Mouse (Mus musculus): ENCODE measurements around the gene Olfr429.
"Not testable (repeated sequence)": the region's sequence is repeated elsewhere in the genome, so short reads cannot be mapped to it uniquely, and the experiment has no call there.

Olfr429 gene

DNA sequence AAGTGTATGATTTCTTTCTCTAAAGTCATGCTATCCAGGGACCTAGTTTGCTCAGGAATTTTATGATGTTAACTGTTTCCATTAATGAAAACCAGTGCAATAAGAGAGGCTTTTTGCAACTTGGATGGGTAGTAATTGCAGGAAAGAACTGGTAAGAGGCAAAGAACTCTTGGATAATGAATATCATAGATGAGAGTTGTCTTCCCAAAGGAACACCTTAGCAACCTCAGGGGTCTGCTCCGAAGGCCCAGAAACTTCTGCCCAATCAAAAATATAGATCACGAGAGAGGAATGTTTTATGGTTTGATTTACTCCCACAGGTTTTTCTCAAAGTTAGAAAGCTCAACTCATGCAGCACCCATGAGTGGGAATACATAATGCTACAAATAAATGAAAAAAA is at the start of gene Olfr429:
TSS of gene Olfr429 (plus strand) at position 301 of the 400 bp plus-strand sequence.
- no peak for DNase-seq (ENCODE audit: low spot score)

DNA sequence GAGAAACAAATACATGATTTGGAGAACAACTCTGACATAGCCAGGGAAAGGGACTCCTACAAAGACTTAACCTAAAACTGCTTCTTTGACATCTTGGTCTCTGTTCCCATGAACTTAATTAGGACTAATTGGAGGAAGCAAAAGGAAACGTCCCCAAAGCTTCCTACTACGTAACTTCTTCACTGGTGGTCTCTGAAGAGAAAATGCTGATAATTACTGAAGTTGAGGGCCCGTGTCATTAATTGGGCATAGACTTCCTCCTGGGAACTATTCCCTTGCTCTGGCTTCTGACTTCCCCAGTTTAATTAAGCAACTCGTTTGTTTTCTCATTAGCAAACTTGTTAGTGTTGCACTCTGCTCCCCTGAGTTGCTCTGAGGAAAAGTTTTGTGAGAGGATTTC is 48.3 kb upstream of the Olfr429 start:
- DNase-seq (ENCODE audit: low spot score), result no peak

DNA sequence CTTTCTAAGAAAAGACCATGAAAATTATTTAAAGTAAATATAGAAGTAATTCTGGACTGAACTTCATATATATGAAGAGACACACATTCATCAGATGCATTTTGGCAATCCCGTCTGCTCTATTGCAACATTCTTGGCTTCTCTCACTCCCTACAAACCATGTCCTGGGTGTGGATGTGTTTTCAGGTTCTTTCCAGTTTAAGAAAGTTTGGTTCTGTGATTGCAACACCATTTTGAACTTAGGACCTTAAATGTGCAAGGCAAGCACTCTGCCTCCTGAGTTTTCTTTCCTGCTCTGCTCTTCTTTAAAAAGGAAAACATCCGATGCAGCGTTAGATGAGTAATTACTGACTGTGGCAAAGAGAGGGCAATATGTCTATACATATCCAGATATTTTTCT is 45.7 kb upstream of the Olfr429 start:
- DNase-seq (ENCODE audit: low spot score), result no peak

DNA sequence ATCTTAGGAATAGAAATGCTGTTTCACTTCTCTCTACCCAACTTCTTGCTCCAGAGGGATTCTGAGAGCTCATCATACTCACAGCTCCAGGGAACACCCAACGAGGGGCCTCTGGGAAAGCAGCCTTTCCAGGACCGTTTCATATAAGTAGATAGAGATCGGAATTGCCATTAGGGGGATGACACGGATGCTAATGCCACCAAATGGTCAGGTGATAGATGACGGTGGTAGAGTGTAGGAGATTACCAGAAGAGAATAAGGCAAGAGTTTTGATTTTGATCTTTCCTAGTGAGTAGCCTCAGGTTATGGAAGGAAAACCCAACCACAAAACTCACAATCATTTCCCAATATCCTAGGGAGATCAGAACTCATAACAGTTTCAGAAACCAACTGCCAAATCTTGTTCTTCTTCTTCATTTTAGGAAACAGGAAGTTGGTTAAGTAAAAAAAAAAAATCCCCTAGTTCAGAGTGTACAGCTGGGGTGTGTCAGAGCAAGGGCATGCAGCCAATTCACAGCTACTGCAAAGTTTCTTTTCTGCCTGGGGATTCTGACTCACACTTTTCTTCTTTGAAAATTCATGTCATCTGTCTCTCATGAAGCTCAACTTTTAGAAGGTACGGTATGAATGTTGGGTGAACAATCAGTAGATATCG is 43.5 kb upstream of the Olfr429 start, which contains the start of gene Olfr433:
TSS of gene Olfr433 (plus strand) at position 183 of the 655 bp plus-strand sequence.
- DNase-seq (ENCODE audit: low spot score), result no peak

DNA sequence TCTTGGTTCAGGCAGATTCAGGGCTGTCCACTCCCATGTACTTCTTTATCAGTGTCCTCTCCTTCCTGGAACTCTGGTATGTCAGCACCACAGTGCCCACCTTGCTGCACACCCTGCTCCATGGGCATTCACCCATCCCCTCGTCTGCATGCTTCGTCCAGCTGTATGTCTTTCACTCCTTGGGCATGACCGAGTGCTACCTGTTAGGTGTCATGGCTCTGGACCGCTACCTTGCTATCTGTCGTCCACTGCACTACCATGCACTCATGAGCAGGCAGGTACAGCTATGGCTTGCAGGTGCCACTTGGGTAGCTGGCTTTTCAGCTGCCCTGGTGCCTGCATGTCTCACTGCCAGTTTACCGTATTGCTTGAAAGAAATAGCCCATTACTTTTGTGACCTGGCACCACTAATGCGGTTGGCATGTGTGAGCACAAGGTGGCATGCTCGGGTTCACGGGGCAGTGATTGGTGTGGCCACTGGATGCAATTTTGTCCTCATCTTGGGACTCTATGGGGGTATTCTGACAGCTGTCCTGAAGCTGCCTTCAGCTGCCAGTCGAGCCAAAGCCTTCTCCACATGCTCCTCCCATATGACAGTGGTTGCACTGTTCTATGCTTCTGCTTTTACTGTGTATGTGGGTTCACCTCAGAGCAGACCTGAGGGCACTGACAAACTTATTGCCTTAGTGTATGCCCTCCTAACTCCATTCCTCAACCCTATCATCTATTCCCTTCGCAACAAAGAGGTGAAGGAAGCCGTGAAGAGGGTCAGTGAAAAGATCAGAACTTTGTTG is 41.8 kb upstream of the Olfr429 start:
- DNase-seq (ENCODE audit: low spot score), result not testable (repeated sequence)

DNA sequence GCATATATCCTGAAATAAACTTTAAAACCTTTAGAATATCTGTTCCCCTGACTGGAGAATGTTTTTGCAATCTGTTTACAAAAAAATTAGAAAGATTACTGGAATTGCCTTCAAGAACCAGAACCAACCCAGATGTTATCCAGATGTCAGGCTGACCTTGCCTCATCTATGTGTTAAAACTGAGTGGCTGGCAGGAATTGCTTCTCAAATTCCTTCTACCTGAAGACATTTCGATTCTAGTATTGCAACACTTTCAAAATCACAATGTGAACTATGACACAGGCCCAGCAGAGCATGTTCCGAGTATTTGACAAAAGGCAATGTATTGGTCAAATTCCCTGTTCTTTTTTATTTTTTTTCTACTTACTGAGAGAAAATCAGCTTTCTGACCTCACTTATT is 39.7 kb upstream of the Olfr429 start:
- DNase-seq (ENCODE audit: low spot score), result no peak

DNA sequence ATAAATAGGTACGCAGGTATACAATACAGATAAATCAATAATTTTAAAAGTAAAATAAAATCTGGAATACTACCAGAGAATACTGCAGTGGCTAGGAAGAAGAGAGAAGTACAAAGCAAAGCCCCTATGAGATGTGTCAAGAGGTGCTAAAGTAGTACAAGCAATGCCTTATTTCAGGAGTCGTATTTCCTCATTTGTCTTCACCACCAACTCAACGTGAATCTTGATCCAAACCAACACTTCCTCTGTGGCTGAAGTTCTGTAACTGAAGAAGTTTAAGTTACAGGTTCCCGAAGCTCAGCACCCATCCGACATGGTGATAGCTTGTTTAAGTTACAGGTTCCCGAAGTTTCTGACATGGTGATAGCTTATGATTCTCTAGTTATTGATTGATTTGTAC is 35.9 kb upstream of the Olfr429 start:
- DNase-seq (ENCODE audit: low spot score), result not testable (repeated sequence)

DNA sequence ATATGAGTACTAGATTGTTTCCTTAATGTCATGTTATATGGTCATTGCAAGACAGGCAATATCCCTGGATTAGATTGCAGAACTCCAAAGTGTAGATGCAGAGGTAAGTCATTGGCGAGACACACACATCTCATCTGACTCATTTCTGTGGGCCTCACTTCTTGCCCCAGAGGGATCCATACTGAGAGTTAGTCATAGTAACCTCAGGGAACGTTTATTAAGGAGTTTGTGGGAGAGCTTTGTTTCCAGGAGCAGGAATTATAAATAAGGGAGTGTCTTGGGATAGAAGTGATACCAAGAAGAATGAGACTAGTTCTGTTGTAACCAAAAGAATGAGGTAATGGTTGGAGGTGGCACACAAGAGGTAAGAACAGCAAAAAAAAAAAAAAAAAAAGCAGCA is 35.2 kb upstream of the Olfr429 start, which contains the start of gene Olfr432:
TSS of gene Olfr432 (plus strand) at position 313 of the 400 bp plus-strand sequence.
- DNase-seq (ENCODE audit: low spot score), result no peak

DNA sequence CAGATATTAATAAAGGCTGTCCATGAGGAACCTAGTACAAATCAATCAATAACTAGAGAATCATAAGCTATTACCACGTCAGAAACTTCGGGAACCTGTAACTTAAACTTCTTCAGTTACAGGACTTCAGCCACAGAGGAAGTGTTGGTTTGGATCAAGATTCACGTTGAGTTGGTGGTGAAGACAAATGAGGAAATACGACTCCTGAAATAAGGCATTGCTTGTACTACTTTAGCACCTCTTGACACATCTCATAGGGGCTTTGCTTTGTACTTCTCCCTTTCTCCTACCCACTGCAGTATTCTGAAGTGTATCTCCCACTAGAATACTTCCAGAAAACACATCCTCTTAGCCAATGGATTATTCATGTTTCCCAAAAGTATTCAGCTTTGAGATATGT is 34.8 kb upstream of the Olfr429 start:
- DNase-seq (ENCODE audit: low spot score), result not testable (repeated sequence)

DNA sequence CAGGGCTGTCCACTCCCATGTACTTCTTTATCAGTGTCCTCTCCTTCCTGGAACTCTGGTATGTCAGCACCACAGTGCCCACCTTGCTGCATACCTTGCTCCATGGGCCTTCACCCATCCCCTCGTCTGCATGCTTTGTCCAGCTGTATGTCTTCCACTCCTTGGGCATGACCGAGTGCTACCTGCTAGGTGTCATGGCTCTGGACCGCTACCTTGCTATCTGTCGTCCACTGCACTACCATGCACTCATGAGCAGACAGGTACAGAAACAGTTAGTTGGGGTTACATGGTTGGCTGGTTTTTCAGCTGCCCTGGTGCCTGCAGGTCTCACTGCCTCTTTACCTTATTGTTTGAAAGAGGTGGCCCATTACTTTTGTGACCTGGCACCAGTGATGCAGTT is 33.6 kb upstream of the Olfr429 start:
- no peak for DNase-seq (ENCODE audit: low spot score)

DNA sequence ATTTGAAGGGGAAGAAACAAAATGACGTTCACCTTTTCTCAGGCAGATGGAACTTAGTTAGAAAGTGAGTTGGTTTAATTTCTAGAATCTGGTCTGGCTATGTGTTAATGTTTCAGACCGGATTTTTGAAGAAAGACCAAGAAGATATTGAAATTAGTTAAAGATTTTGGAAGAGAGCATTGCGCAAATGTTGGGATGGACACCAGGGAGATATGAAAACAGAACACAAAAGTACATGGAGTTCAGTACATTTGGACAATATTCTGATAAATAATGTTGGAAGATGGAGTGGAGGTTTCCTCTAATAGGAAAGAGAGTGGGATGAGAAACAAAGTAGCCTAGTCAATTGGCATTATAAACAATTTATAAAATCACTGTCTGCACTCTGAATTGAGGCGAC is 32.6 kb upstream of the Olfr429 start:
- no peak for DNase-seq (ENCODE audit: low spot score)

DNA sequence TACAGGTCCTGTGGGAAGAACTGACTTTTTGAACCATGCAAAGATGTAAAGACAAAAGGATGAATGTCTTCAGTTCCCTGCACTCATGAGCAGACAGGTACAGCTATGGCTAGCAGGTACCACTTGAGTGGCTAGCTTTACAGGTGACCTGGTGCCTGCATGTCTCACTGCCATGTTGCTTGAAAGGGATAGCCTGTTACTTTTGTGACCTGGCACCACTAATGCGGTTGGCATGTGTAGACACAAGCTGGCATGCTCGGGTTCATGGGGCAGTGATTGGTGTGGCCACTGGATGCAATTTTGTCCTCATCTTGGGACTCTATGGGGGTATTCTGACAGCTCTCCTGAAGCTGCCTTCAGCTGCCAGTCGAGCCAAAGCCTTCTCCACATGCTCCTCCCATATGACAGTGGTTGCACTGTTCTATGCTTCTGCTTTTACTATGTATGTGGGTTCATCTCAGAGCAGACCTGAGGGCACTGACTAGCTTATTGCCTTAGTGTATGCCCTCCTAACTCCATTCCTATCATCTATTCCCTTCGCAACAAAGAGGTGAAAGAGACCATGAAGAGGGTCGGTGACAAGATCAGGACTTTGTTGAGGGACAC is 32.1 kb upstream of the Olfr429 start:
- no peak for DNase-seq (ENCODE audit: low spot score)

DNA sequence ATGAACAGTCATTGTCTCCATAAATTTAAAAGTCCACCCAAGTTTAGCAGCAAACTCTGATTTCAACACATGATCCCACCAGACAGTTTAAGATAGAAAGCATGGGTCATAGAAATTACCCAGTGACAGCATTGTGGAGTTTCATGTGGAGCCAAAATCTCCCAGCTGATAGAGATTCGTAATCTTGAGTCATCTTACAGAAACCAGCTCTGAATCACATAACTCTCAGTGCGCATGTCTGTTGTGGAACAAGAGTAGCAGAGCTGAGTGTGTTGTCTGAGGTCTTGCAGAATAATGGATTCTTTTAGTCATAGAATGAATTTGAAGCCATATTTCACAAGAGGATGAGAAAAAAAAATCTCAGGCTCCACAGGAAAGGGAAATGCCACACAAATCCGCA is 31.1 kb upstream of the Olfr429 start:
- no peak for DNase-seq (ENCODE audit: low spot score)

DNA sequence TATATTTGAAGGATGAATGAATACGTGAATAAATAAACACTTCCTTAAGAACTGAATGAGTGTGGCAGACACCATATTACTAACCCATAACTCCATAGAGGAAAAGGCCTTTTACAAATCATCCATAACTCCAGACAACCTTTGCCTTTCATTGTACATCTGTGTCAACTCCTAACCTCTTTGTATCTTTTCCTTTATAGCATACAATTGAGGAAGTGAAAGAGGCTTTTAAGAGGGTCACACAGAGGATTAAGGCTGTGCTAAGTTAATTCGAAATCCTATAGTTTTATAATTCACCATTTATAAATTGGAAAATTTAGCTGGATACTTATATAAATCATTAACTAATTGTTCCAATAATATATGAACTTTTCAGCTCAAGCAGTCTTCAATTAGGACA is 28.9 kb upstream of the Olfr429 start:
- DNase-seq (ENCODE audit: low spot score), result no peak

DNA sequence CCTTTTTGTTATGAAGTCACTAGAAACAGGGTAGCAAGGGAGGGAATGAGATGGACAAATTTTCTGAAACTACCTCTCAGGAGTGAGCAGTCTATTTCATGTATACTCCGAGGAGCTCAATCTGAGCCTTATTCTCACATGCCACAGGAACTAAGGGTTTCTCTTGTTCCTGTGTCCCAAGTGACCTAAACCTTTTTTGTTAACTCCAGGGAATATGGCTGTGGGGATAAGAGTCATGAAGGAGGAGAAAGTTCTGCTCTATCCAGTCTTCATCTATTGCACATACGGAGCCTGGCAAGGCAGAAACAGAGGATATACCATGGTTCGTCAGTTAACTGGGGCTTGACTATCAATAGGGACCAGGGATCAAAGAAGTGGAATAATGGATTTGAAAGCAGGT is 17.8 kb upstream of the Olfr429 start, which contains the start of gene Olfr430:
TSS of gene Olfr430 (plus strand) at position 301 of the 400 bp plus-strand sequence.
- DNase-seq (ENCODE audit: low spot score), result no peak

DNA sequence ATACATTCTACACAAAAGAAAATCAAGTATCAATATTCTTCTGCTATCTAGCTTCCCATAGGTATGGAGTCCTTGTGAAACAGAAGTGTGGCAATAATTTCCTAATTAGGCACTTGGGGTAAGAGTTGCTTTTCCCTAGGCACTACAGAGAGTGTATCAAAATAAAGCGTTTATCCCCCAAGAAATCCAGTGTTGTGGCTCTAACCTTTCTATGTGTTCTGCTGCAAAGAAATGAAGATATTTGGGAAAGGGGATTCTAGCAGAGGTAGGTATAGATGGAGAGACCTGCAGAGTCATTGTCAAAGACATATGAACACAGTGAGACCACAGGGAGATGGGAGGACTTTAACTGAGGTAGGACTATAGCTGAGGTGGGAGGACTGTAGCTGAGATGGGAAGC is 12.5 kb downstream of the Olfr429 start, which contains the start of gene Olfr427:
TSS of gene Olfr427 (plus strand) at position 301 of the 400 bp plus-strand sequence.
- DNase-seq (ENCODE audit: low spot score), result no peak

DNA sequence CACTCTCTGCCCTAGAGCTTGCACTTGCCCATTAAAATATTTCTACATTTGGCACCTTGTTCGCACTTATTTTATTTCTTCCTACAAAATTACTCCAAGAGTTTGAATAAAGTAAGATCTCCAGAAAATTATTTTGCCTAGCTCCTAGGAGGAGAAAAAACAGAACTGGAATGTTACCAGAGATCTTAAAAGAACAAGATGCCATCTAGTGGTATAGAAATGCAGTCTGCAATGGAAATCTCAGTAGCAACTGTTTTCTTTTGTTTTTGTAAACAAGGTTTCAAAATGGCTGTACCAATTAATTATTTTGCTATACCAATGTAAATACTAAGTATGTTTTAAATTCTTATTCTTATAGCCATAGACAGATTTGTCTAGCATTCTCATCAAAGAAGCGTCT is 19.6 kb downstream of the Olfr429 start:
- DNase-seq (ENCODE audit: low spot score), result peak; percentile 29

DNA sequence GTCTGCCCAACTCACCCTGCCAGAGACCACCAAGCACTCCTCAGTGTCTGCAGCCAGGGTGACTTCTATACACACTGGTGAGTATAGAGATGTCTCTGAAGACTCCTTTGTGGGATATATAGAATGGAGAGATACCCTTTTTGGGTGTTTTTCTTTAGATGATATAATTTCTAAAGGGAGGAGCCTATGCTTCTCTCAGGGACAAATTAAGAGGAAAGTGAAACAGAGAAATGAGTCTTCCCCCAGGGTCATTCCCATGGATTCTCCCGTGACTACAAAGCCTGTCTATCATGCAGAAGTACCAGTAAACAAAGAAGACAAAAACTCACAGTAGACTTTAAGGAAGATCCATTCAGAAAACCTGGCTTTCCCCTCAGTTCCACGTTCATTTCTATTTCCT is 36.9 kb downstream of the Olfr429 start, which contains the start of gene Olfr231:
TSS of gene Olfr231 (minus strand) at position 101 of the 400 bp plus-strand sequence.
- DNase-seq (ENCODE audit: low spot score), result no peak

DNA sequence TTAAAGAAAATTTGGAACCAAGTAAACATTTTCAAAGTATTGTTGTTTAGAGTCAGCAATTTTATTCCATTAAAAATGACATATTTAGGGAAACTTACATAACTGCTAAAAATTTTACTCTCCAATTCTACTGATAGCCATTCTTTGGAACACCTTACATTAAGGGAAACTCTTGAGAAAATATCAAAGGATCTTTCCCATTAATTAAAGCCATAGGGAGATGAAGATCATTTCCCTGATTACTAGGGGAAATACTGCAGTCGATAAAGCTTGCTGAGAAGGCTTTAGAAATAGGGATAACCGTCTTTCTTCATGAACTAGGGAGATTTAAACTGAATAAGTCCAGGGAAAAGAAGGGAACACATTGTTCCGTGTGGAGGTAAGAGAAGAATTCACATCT is 47.1 kb downstream of the Olfr429 start, which contains the start of gene Olfr424:
TSS of gene Olfr424 (plus strand) at position 301 of the 400 bp plus-strand sequence.
- no peak for DNase-seq (ENCODE audit: low spot score)

DNA sequence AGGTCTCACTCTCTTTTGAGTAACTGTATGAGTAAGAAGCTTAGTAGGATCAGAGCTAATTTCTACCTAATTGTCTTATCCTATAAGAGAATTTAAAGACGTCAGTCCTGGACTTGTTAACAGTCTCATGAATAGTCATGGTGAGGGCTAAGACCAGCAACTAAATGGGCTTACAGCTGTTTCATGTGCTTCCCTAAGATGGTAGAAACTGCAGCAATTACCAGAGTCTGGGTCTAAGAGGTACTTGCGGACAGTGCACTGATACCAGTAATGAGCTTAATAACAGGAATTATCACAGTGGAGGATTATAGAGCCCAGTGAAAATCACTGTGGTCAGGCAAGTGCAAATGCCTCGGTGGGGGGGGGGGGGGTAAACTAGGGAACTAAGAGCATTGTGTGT is 47.9 kb downstream of the Olfr429 start:
- no peak for DNase-seq (ENCODE audit: low spot score)
